Mouse (Mus musculus): ENCODE results near the gene Prim1. TPM values are rescaled to one million over a fixed set of nuclear protein-coding genes. Genes with fewer than 3 reads are reported as not detected.

Gene Prim1
- 36.9 and 39.3 TPM in 2 replicates for polyA plus RNA-seq (2014; fragmentation: Nextera tagmentation; extraction: Ambion mirVana)

DNA sequence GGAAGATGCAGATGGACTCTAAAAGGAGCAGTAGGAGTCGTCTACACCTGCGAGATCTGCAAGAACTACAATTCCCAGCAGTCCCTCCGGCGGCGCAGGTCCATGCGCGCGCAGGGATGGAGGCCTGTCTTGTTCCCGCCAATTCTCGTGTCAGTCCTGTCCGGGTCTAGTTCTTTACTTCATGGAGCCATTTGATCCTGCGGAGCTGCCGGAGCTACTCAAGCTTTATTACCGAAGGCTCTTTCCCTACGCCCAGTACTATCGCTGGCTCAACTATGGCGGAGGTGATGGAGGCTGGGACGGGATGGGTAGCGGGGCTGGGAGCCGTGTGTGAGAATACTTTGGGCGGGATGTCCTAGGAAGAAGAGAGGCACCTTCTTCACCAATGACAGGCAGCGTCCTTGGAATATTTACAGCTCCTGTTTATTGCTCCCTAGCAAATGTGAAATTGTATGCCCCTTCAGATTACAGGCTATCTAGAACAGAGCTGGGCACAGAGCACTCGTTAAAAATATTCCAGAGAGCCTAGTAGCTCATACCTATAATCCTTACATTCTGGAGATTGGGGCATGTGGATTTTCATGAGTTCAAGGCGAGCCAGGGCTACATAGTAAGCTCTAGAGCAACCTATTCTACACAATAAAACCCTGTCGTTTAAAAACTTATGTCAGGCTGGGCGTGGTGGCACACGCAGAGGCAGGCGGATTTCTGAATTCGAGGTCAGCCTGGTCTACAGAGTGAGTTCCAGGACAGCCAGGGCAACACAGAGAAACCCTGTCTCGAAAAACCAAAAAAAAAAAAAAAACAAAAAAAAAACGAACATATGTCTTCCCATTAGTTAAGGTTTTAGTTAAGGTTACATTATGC is at the start of gene Prim1:
Gene Prim1, plus strand, starts transcription at position 101 of the 867 bp plus-strand sequence.
- H3K27ac ChIP-seq: peak within 1 kb of the TSS; percentile 56; the same call in 1 of the 2 replicates
- no peaks in the 10 kb centered on the region for H3K9me3 ChIP-seq (ENCODE audit: control insufficient read depth, low read length)
- no peaks in the 10 kb centered on the region for H3K27me3 ChIP-seq (ENCODE audit: control insufficient read depth, insufficient read depth, low read length)
- H3K4me1 ChIP-seq (replicated peaks; ENCODE audit: control insufficient read depth, insufficient read depth, low read length): peaks cover 7% of the 10 kb centered on the region; the same call in 1 of the 2 replicates
- peak within 1 kb of the TSS; percentile 59 for H3K4me3 ChIP-seq (replicated peaks; ENCODE audit: low read length)
- peak within 1 kb of the TSS; percentile 61 for H3K9ac ChIP-seq
- 5% methylated on average over 31 of the region's 31 CpGs for WGBS
- DNase-seq (ENCODE audit: low spot score) (peak; percentile 88), ATAC-seq (ENCODE audit: low FRiP score) (peak; percentile 94)
- H3K36me3 ChIP-seq (replicated peaks; ENCODE audit: control insufficient read depth, insufficient read depth): peaks cover 14% of the 10 kb centered on the region
- H3K4me2 ChIP-seq (replicated peaks): peak within 1 kb of the TSS; percentile 81

DNA sequence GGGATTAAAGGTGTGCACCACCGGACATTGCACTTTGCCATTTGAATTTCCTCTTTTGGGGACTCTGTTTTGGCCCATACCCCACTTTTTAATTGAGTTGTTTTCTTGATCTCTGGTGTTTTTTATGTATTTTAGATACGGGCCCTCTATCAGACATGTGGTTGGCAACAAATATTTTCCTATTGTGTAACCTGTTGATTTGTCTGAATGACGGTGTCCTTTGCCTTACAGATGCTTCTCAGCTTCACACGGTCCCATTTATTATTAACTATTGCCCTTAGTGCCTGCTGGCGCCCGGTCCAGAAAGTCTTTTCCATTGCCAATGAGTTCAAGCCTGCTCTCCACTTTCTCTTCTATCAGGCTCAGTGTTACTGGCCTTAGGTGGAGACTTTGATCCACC is 48.5 kb upstream of the Prim1 start:
- H3K27ac ChIP-seq: no peak overlapping the region
- H3K4me1 ChIP-seq (replicated peaks; ENCODE audit: control insufficient read depth, insufficient read depth, low read length): no peaks in the 10 kb centered on the region
- no peaks in the 10 kb centered on the region for H3K36me3 ChIP-seq (replicated peaks; ENCODE audit: control insufficient read depth, insufficient read depth)
- H3K27me3 ChIP-seq (ENCODE audit: control insufficient read depth, insufficient read depth, low read length): no peaks in the 10 kb centered on the region
- H3K4me3 ChIP-seq (replicated peaks; ENCODE audit: low read length): no peak overlapping the region
- H3K9me3 ChIP-seq (ENCODE audit: control insufficient read depth, low read length): no peaks in the 10 kb centered on the region
- DNase-seq (ENCODE audit: low spot score) (no peak), ATAC-seq (ENCODE audit: low FRiP score) (no peak)
- H3K4me2 ChIP-seq (replicated peaks): no peak overlapping the region
- H3K9ac ChIP-seq: no peak overlapping the region
- 91% methylated on average over 6 of the region's 6 CpGs for WGBS

DNA sequence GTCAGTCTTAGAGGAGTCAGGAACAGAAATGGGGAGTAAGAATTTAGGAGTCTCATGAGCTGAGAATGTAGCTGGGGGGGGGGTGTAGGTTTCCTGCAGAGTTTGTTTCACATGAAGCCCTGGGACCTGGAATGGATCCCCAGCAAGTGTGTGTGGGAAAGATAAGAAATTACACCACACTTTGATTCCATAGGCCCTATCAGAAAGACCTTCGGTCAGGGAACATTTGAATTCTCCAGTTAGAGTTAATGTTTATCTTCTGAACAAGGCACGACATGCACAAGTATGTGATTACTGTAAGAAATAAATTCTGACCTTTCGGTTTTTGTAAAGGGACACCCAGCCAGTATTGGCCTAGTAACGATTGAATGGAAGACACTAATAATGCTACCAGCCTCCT is 45.1 kb upstream of the Prim1 start:
- Histone ChIP-seq H3K9me3 (ENCODE audit: control insufficient read depth, low read length) (no peaks in the 10 kb centered on the region), H3K9ac (no peak overlapping the region), H3K36me3 (replicated peaks; ENCODE audit: control insufficient read depth, insufficient read depth) (no peaks in the 10 kb centered on the region), H3K4me1 (replicated peaks; ENCODE audit: control insufficient read depth, insufficient read depth, low read length) (no peaks in the 10 kb centered on the region), H3K27me3 (ENCODE audit: control insufficient read depth, insufficient read depth, low read length) (no peaks in the 10 kb centered on the region), H3K4me3 (replicated peaks; ENCODE audit: low read length) (no peak overlapping the region), H3K4me2 (replicated peaks) (no peak overlapping the region), H3K27ac (no peak overlapping the region)
- peak; percentile 16 for DNase-seq (ENCODE audit: low spot score)
- WGBS: 86% methylated on average over 4 of the region's 4 CpGs
- ATAC-seq (ENCODE audit: low FRiP score): no peak

DNA sequence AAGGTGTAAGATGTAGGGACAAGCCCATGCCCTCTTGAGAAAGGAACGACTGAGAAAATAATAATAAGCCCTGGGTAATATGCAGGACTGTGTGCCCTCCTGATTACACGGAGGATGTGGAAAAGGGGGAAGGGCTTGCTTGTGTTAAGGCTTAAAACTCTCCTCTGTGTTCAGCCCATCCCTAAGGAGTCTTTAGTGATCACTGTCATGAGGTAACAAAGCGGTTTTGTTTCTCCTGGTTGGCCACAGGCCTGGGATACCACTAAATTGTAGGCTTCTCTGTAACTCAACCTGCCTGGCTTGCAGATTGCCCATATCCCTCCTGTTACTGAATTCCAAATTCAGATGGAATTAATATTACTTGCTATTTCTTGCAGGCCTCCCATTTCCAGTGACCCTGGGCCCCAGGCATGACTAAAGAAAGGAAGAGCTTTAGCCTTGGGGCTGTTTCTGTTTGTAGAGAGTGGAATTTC is 44.6 kb upstream of the Prim1 start:
- Histone ChIP-seq H3K4me2 (replicated peaks) (no peak overlapping the region), H3K4me3 (replicated peaks; ENCODE audit: low read length) (no peak overlapping the region), H3K36me3 (replicated peaks; ENCODE audit: control insufficient read depth, insufficient read depth) (no peaks in the 10 kb centered on the region), H3K4me1 (replicated peaks; ENCODE audit: control insufficient read depth, insufficient read depth, low read length) (no peaks in the 10 kb centered on the region), H3K27me3 (ENCODE audit: control insufficient read depth, insufficient read depth, low read length) (no peaks in the 10 kb centered on the region), H3K9ac (no peak overlapping the region), H3K9me3 (ENCODE audit: control insufficient read depth, low read length) (no peaks in the 10 kb centered on the region), H3K27ac (no peak overlapping the region)
- 66% methylated on average over 3 of the region's 3 CpGs for WGBS
- ATAC-seq (ENCODE audit: low FRiP score) (no peak), DNase-seq (ENCODE audit: low spot score) (peak; percentile 21)

DNA sequence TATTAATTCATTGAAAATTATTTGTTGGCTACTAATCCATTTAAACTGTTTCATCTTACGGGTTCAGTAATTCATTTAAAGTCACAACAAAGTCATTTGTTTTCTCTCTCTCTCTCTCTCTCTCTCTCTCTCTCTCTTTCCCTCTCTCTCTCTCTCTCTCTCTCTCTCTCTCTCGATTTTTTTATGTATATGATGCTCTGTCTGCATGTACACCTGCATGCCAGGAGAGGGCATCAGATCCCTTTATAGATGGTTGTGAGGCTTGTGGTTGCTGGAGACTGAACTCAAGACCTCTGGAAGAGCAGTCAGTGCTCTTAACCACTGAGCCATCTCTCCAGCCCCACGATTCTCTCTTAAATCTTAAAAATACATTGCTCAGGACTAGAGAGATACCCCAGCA is 43.8 kb upstream of the Prim1 start:
- Histone ChIP-seq H3K4me1 (replicated peaks; ENCODE audit: control insufficient read depth, insufficient read depth, low read length) (no peaks in the 10 kb centered on the region), H3K9ac (no peak overlapping the region), H3K4me3 (replicated peaks; ENCODE audit: low read length) (no peak overlapping the region), H3K36me3 (replicated peaks; ENCODE audit: control insufficient read depth, insufficient read depth) (no peaks in the 10 kb centered on the region), H3K9me3 (ENCODE audit: control insufficient read depth, low read length) (no peaks in the 10 kb centered on the region), H3K4me2 (replicated peaks) (no peak overlapping the region), H3K27ac (no peak overlapping the region), H3K27me3 (ENCODE audit: control insufficient read depth, insufficient read depth, low read length) (no peaks in the 10 kb centered on the region)
- WGBS: 83% methylated on average over 3 of the region's 3 CpGs
- ATAC-seq (ENCODE audit: low FRiP score) (no peak), DNase-seq (ENCODE audit: low spot score) (no peak)

DNA sequence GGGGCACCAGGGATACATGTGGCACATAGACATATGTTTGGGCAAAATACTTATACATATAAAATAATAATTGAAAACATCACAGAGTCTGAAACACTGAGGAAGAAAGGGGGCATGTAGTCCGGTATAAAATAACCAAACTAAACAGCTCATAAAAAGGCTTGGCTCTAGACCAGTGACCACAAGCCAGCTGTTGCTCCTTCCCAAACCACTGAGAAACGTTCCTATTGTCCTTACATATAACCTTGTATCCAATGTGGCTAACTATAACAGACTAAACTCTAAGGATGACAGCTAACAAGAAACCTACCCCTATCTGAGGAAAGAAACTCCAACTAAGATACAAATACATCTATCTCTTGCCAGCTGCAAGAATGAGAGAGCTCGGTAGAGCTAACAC is 40.9 kb upstream of the Prim1 start:
- no peak overlapping the region for H3K9ac ChIP-seq
- no peaks in the 10 kb centered on the region for H3K27me3 ChIP-seq (ENCODE audit: control insufficient read depth, insufficient read depth, low read length)
- no peak for DNase-seq (ENCODE audit: low spot score)
- no peak overlapping the region for H3K4me2 ChIP-seq (replicated peaks)
- no peak for ATAC-seq (ENCODE audit: low FRiP score)
- H3K27ac ChIP-seq: no peak overlapping the region
- 85% methylated on average over 3 of the region's 3 CpGs for WGBS
- H3K4me3 ChIP-seq (replicated peaks; ENCODE audit: low read length): no peak overlapping the region
- H3K4me1 ChIP-seq (replicated peaks; ENCODE audit: control insufficient read depth, insufficient read depth, low read length): no peaks in the 10 kb centered on the region
- H3K36me3 ChIP-seq (replicated peaks; ENCODE audit: control insufficient read depth, insufficient read depth): no peaks in the 10 kb centered on the region
- no peaks in the 10 kb centered on the region for H3K9me3 ChIP-seq (ENCODE audit: control insufficient read depth, low read length)

DNA sequence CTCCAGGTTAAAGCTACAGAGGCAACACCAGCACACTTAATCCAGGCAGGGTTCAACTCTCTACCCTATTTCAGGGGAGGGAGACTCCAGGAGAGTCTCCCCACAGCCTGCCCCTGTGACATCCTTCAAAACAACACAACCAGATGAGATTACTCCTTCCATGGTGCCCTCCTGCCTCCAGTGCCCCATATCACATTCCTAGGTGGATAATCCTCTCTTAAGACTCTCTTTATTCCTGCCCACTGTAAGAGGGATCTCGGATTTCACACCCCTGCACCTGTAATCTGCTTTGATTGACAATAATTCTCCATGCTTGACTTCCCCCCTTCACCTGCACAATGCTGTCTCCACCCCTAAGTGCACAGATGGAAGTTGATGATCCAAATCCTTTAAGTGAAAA is 39.5 kb upstream of the Prim1 start:
- H3K4me3 ChIP-seq (replicated peaks; ENCODE audit: low read length): no peak overlapping the region
- no peaks in the 10 kb centered on the region for H3K4me1 ChIP-seq (replicated peaks; ENCODE audit: control insufficient read depth, insufficient read depth, low read length)
- peak; percentile 18 for DNase-seq (ENCODE audit: low spot score)
- H3K27ac ChIP-seq: no peak overlapping the region
- H3K9ac ChIP-seq: no peak overlapping the region
- H3K27me3 ChIP-seq (ENCODE audit: control insufficient read depth, insufficient read depth, low read length): no peaks in the 10 kb centered on the region
- no peaks in the 10 kb centered on the region for H3K36me3 ChIP-seq (replicated peaks; ENCODE audit: control insufficient read depth, insufficient read depth)
- H3K9me3 ChIP-seq (ENCODE audit: control insufficient read depth, low read length): no peaks in the 10 kb centered on the region
- no peak for ATAC-seq (ENCODE audit: low FRiP score)
- no peak overlapping the region for H3K4me2 ChIP-seq (replicated peaks)
- WGBS: 33% methylated on average over 1 of the region's 1 CpGs

DNA sequence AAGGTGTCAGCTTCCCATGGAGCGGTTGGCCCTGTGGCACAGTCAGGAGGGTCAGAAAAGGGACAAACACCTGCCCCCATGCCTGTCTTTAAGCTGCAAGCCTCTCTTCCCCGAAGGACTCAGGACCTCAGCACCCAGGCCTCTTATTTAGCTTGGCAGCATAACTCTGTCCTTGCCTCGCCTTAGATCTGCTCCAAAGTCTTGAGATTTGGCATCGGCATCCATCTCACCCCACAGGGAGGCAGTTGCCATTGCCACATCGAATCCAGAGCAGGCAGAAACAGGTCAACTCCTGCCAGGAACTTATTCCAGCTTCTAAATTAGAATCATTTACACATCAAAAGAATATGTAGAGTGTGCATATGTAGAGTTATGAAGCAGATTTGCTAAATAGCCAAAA is 30.3 kb upstream of the Prim1 start:
- WGBS: 69% methylated on average over 5 of the region's 5 CpGs
- H3K27me3 ChIP-seq (ENCODE audit: control insufficient read depth, insufficient read depth, low read length): no peaks in the 10 kb centered on the region
- H3K4me3 ChIP-seq (replicated peaks; ENCODE audit: low read length): no peak overlapping the region
- H3K4me2 ChIP-seq (replicated peaks): no peak overlapping the region
- no peaks in the 10 kb centered on the region for H3K36me3 ChIP-seq (replicated peaks; ENCODE audit: control insufficient read depth, insufficient read depth)
- H3K27ac ChIP-seq: no peak overlapping the region
- DNase-seq (ENCODE audit: low spot score) (no peak), ATAC-seq (ENCODE audit: low FRiP score) (no peak)
- H3K9me3 ChIP-seq (ENCODE audit: control insufficient read depth, low read length): no peaks in the 10 kb centered on the region
- peaks cover 5% of the 10 kb centered on the region; the same call in 1 of the 2 replicates for H3K4me1 ChIP-seq (replicated peaks; ENCODE audit: control insufficient read depth, insufficient read depth, low read length)
- H3K9ac ChIP-seq: no peak overlapping the region

DNA sequence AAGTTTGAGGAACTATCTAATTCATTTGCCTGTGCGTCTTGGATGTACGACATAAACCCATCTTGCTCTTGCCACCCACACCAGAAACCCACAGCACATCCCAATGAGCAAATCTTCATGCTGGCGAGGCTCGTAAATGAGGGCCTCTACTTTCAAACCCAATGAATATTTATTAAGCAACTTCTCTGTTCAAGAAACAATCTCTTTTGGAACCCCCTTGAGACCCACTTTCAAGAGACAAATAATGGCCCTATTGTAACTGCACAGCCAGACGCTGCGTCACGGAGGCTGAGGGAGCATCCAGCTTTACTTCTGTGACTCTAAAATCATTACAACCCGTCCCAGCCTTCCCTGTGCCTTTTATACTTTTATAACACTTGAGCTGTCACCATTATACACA is 29.4 kb upstream of the Prim1 start:
- no peak overlapping the region for H3K4me2 ChIP-seq (replicated peaks)
- H3K9me3 ChIP-seq (ENCODE audit: control insufficient read depth, low read length): no peaks in the 10 kb centered on the region
- H3K4me1 ChIP-seq (replicated peaks; ENCODE audit: control insufficient read depth, insufficient read depth, low read length): peaks cover 5% of the 10 kb centered on the region; the same call in 1 of the 2 replicates
- peak; percentile 32 for DNase-seq (ENCODE audit: low spot score)
- no peak overlapping the region for H3K4me3 ChIP-seq (replicated peaks; ENCODE audit: low read length)
- H3K9ac ChIP-seq: no peak overlapping the region
- 7% methylated on average over 8 of the region's 8 CpGs for whole genome bisulfite sequencing
- no peak; the same call in 1 of the 2 replicates for ATAC-seq (ENCODE audit: low FRiP score)
- H3K27ac ChIP-seq: no peak overlapping the region
- no peaks in the 10 kb centered on the region for H3K36me3 ChIP-seq (replicated peaks; ENCODE audit: control insufficient read depth, insufficient read depth)
- no peaks in the 10 kb centered on the region for H3K27me3 ChIP-seq (ENCODE audit: control insufficient read depth, insufficient read depth, low read length)

Data from hindbrain, embryonic 14.5 days (tissue).